Mouse (Mus musculus) G1E (cell line): Measurements from ENCODE around the gene Plekhg1.

Experiments used
- CTCF ChIP-seq: IDR thresholded peaks from 2 replicates; pipeline ENCODE4 v1.5.1; 2012; ENCODE audit warnings: low read depth, low read length, inconsistent platforms, mixed read lengths
- POLR2AphosphoS5 ChIP-seq: IDR thresholded peaks from 2 replicates; pipeline ENCODE4 v1.6.1; 2012; ENCODE audit warnings: low read depth, low read length, inconsistent platforms; ENCODE audit not compliant: insufficient replicate concordance
- TAL1 ChIP-seq: conservative IDR thresholded peaks from 2 replicates; pipeline ENCODE4 v1.6.1; 2012; ENCODE audit warnings: low read depth, low read length, inconsistent platforms, mixed read lengths

DNA sequence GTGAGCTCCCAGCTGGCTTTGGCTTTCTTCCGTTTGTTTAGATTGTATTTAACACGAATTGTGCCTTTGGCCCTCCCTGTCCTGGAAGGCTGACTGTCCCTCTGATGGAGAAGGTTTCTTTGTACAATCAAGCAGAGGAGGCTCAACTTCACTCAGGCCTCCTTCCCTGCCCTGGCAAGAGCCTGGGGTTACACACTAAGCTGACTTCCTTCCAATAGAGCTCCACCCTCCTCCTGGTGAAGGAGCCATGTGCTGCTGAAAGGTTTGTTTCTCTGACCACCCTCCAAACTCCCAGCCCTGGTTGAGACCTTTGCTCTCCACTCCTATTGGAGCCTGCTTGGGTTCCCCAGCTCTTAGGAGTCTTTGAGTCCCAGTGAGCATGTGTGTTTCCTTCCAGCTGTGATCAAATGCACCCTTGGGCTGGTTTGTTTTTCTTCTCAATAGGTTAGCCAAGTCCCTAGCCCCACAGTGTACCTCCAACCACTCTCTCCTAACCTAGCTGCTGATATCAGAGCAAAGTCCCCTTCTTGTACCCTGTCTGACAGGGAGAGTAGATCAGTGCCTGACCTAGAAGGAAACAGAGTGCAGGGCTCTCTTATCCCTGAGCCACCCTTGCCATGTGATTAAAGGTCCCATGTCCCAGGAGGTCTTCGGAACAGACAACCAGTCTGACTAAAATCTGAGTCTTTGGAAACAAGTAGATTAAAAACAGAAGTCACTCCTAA is 6.8 kb downstream of the Plekhg1 start:
- TF ChIP-seq CTCF (no peak), POLR2AphosphoS5 (no peak), TAL1 (no peak)
